Mouse (Mus musculus) lung, postnatal 10 days (tissue): ENCODE measurements around the gene Farsa.

Experiments
- DNase-seq: peaks from one replicate; pipeline ENCODE4 v3.0.0; 2021

The Farsa gene

DNA sequence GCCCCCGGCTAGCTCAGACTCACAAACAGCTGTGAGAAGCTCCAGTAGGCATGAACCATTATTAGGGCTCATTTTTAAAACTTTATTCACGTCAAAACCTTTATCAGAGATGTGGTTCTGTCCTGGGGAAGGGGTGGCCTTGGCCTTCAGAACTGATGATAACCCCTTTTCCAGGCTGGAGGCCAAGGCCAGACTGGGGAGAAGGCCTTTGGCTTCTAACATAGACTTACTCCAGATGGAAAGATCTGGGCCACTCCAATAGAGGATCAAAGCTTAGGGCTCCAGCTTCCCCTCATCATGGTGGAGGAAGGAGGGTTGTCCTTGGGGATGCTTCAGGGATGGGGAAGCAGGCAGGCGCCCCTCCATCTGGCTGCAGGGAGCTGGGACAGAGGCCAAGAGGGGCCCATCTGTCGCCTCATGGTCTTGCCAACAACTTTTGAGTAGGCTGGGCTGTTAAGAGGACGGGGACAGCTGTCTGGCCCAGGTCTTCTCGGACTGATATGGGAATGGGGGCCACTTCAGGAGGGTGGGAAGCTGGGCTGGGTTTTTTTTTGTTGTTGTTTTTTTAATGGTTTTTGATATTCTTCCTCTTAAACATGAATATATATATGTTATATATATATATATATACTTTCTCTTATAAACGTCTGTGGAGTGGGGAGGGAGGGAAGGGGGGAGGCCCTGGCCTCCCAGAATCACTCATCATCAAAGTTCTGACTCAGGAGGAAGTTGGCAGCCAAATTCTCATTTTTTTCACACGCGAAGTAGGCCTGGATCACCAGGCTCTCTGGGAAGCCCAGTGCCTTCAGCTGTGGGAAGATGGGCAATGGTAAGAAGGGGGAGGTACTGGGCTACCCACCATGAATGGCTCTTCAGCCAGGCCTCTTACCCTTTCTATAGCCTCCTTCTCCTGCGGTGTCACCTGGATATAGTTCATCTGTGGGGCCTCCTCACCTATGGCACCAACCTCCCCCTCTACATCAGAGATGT is 21.6 kb upstream of the Farsa start:
- peak; percentile 41 for DNase-seq

GRCm38 (mm10) chr8:84837149-84837911 is 19.5 kb upstream of the Farsa start:
- no peak for DNase-seq

DNA sequence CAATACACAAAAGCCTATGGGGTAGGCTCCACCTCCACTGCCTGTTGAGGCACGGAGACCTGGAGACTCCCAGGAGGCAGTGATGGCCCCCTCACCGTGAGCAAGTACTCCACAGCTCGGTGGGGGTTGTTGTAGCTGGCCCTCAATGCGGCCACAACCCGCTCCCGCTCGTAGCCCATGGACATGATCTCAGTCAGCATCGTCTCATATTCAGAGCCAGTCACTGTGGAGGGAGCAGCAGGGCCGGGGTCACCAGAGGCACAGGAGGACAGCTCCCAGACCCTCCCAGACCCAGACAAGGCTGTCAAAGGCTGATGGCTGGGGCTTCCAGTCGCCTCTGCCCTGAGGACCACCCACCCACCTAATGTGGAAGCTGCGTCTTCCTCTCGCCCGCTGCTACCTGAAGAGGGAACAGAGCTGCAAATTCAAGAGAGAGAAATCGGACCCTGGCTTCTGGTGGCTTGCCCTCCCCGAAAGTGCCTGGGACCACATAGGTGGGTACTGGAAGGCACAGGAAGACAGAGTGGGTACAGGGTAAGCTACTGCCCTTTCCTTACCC is 18.8 kb upstream of the Farsa start:
- no peak for DNase-seq

GRCm38 (mm10) chr8:84838513-84838912 is 18.3 kb upstream of the Farsa start:
- DNase-seq = no peak

GRCm38 (mm10) chr8:84839411-84839810 is 17.4 kb upstream of the Farsa start:
- no peak for DNase-seq

GRCm38 (mm10) chr8:84839875-84840247 is 16.9 kb upstream of the Farsa start:
- no peak for DNase-seq

DNA sequence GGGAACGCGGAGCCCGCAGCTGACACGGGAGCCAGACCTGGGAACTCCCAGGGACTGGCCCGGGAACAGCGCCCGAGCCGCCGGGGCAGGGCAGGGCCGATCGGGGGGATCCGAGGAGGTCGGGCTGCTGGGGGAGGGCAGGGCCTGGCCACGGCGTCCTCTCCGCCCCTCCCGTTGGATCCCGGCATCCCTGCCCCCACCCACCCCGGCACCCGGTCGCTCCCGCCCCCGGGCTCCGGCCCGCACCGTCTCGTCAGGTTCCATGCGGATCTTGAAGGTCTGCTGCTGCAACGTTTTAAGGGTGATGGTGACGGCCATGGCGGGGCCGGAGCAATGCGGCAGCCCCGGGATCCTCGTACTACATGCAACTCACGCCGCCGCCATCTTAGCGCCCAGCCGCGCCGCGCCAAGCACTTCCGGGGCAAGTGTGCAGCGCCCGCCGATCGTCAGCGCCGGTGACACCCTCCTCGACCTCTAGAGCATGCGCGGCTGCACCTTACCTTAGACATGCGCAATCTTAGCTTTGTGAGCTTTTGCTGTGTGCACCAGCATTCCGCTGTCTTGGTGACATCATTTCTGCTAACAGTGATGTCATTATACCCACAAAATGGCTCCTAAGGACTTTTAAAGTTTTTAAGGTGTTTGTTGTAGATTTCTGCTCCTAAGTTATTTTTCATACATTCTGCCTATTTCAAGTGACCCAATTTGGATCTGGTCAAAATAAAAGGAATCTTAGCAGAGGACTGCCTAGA is 16.4 kb upstream of the Farsa start, which contains the start of gene Rad23a:
TSS of gene Rad23a (minus strand) at position 418 of the 752 bp plus-strand sequence.
- peak; percentile 94 for DNase-seq

GRCm38 (mm10) chr8:84841514-84841913 is 15.3 kb upstream of the Farsa start:
- DNase-seq = no peak

- DNase-seq = no peak
Measured at GRCm38 (mm10) chr8:84844397-84845070, 12.3 kb upstream of the Farsa start.

DNA sequence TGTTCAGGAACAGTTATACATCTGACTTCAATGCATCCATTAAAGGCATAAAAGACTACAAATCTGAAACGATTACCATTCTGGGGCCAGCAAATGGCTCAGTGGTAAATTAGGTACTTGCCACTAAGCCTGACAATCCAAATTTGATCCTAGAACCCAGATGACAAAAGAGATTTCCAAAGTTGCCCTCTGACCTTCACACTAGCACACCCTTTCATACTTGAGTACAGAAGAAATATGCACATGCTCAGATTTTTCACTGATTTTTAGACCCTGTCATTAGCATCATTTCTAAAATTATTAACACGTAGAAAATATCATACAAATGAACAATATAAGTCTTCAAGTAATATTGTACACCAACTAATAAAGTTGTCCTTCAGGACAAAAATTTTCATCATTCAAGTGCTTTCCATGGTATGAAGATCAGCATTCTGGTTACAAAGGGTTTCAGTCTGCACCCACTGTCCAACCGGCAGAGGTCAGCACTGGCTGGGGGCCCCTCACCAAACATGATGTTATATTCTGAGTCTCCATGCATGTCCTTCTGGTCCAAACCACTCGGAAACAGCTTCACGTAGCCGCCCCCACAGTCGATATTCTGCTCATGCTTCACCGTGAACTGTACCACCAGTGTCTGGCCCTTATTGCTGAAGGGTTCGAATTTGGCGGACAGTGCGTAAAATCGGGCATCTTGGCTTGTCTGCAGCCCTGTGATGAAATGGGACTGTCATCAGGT is 11.3 kb upstream of the Farsa start:
- DNase-seq = peak; percentile 70

DNA sequence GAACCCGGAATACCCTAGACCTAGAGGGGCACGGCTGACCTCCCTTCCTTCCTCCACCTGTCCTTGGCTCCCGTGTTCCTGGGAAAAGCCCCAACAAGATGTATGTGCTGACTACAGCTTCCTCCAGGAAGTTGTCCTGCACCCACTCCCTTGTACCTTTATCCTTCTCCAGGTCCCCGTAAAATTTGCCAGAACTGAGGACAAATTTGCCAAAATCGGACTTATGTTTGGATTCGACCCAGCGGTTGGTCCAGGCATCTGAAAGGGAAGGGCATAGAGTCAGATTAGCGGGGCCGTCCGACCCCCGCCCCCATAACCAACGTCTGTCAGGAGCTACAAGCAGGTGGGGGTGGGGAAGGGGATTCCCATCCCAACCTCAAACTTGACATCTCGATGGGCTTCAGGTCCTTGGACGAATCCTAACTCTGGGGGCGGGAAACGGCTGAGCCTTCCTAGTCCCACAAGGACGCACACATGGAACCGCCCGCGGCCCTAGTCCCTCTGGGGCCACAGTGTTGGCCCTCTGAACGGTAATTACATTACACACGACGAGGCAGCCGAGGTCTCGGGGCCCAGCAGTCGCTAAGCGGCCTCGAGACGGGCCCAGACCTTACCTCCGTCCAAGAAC is 10.6 kb upstream of the Farsa start:
- DNase-seq = no peak

DNA sequence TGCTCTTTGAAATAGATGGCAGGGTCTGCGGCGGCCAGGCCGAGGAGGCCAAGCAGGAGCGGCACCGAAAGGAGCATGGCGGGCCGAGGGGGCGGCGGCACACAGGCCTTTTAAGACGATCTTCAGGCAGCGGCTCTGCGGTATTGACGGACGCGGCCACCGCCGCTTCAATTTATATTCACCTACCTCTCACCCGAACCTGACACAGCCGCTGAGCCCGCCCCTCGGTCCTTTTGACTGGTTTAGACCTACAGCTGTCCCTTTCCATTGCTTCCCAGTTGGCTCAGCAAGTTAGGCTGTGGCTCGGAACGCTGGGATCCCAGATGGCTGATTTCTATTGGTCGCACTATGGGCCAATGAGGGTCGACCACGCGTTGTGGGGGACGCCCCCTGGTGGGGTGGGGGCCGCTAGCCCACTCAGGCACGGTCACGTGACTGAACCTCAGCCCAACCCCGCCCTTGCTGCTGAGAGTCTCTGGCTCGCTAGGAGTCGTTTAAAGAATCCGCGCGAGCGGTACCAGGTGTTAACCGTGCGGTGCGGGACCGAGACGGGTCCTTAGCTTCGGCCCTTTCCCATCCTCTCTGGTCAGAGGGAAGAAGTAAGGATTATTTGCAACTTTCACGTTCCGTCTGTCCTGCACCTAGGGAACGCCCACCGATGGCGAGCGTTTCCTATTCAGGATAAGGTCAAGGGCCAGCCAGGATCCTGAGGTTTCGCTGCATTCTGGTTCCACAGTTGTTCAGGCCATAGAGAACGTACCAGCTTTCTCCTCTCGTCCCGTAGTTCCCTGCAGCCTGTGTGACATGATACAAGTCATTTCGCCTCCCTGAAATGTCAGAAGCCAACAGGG is 9.8 kb upstream of the Farsa start, which contains the start of gene Calr:
TSS of gene Calr (minus strand) at position 213 of the 851 bp plus-strand sequence.
- peak; percentile 100 for DNase-seq

DNA sequence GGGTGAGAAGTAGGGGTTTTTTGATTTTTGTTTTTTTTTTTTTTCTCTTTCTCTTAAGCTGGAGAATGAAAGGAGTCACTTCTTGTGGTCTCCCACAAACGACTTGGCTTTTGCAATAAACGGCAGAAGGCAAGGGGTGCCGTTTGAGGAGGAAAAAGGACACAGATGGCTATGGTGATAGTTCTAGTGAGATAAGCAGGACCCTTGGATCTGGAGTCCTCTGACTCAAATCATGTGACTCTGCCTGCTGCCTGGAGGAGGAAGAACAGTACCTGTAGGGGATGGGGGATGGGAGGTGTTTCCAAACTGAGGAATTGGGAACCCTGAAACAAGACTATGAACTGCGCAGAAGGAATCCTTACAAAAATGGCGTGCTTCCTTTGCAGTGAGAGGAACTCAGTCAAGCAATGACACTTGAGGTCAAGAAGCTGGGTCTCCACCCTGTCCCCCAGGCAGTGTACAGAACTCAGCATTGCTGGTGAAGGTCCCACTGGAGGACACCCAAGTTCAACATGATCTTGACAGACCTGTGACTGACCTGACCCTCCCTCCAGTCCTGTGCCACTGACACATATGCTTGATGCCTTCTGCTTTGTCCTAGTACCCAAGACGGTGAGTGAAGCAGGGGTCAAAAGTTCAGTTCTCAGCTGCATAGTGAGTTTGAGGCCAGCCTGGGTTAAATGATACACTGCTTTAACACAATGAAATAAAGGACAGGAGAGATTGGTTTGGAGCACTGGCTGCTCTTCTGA is 8.9 kb upstream of the Farsa start:
- no peak for DNase-seq

GRCm38 (mm10) chr8:84856434-84856833 is 355 bp upstream of the Farsa start:
- DNase-seq = no peak

- peak; percentile 90 for DNase-seq
Measured at GRCm38 (mm10) chr8:84871376-84872308, 14.9 kb downstream of the Farsa start, which contains the start of gene Syce2. Gene Syce2 (plus strand): TSS chr8:84872111.

GRCm38 (mm10) chr8:84872309-84872965 is 15.6 kb downstream of the Farsa start:
- peak; percentile 38 for DNase-seq

DNA sequence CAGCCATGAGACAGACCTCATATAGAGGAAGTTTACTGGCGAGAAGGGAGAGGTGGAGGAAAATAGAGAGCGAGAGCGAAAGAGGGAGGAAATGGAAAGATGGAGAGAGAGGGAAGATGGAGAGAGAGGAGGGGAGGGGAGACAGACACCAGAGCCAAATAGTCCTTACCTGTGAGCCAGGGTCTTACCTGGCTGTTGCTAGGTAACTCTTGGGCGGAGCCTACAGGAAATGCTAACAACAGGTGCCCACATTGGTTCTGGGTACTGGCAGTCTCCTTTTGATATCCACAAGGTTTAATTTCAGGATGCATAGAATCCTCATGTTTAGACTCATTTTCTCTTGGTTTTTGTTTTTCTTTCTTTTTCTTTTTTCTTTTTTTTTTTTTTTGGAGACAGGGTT is 16.2 kb downstream of the Farsa start:
- no peak for DNase-seq
